ENCODE assay signal across 10 mouse cellular contexts in genomic region chr5:139547421-139547931, GRCm38 (mm10). TPM values are rescaled to one million over a fixed set of nuclear protein-coding genes. Genes with fewer than 3 reads are reported as not detected.
A peak's percentile ranks its signal among the peaks of the same experiment; 100 is the strongest.
DNase-seq lines count a peak whose midpoint lies in the region; ATAC-seq lines count a peak whose summit lies in the region.
"Had no signal": no experiment of that assay in that cellular context is flagged by ENCODE, and none has a peak within 500 bp of the region (broad histone marks: within the 10 kb centered on the region; RNA-seq: fewer than 3 reads in every experiment).

No protein-coding gene starts in this region.

- DNase-seq in kidney, postnatal 36 days, result no peak
- peak; percentile 60 for DNase-seq in embryo, embryonic 11 days
- DNase-seq in hindbrain, embryonic 14.5 days (ENCODE audit: low spot score), result no peak
- DNase-seq in spleen, adult 18-20 months, result no peak
- DNase-seq in layer of hippocampus, postnatal 10 days (ENCODE audit: low spot score in 2 of 2), result no peak
- DNase-seq: gastrocnemius, adult 2 months; layer of hippocampus, postnatal 36 days had no signal

- peaks cover 11% of the 10 kb centered on the region; the same call in 1 of the 2 replicates for H3K4me1 ChIP-seq in kidney, embryonic 16.5 days (ENCODE audit: insufficient read depth, low read length)
- H3K4me1 ChIP-seq in hindbrain, embryonic 14.5 days (replicated peaks; ENCODE audit: control insufficient read depth, insufficient read depth, low read length), result peaks cover 19% of the 10 kb centered on the region
- peaks cover 75% of the 10 kb centered on the region for H3K4me1 ChIP-seq in neural tube, embryonic 13.5 days (replicated peaks)

- peak overlapping the region; percentile 58 for H3K4me2 ChIP-seq in kidney, embryonic 16.5 days (replicated peaks; ENCODE audit: low read depth, low read length)
- H3K4me2 ChIP-seq in hindbrain, embryonic 14.5 days (replicated peaks), result peak overlapping the region; percentile 64
- H3K4me2 ChIP-seq in neural tube, embryonic 13.5 days, result peak overlapping the region; percentile 71

- H3K36me3 ChIP-seq in kidney, embryonic 16.5 days (ENCODE audit: insufficient read depth, low read length), result no peaks in the 10 kb centered on the region
- no peaks in the 10 kb centered on the region; the same call in 1 of the 2 replicates for H3K36me3 ChIP-seq in hindbrain, embryonic 14.5 days (replicated peaks; ENCODE audit: control insufficient read depth, insufficient read depth)
- H3K36me3 ChIP-seq in neural tube, embryonic 13.5 days, result no peaks in the 10 kb centered on the region

- H3K27ac ChIP-seq in kidney, embryonic 16.5 days (ENCODE audit: low read length), result peak overlapping the region; percentile 84
- H3K27ac ChIP-seq in hindbrain, embryonic 14.5 days, result peak overlapping the region; percentile 90
- H3K27ac ChIP-seq in neural tube, embryonic 13.5 days (replicated peaks), result peak overlapping the region; percentile 97
- H3K27ac ChIP-seq: gastrocnemius, adult 2 months; macrophage had no signal

- WGBS in kidney, embryonic 16.5 days, result 1% methylated on average over 41 of the region's 49 CpGs
- WGBS in hindbrain, embryonic 14.5 days, result under 1% methylated on average over 49 of the region's 49 CpGs
- under 1% methylated on average over 49 of the region's 49 CpGs for WGBS in neural tube, embryonic 13.5 days

- H3K4me3 ChIP-seq in kidney, embryonic 16.5 days (ENCODE audit: low read length), result peak overlapping the region; percentile 60
- H3K4me3 ChIP-seq in hindbrain, embryonic 14.5 days (replicated peaks; ENCODE audit: low read length), result peak overlapping the region; percentile 40
- H3K4me3 ChIP-seq in neural tube, embryonic 13.5 days, result peak overlapping the region; percentile 63
- H3K4me3 ChIP-seq: gastrocnemius, adult 2 months had no signal

- no peak for ATAC-seq in kidney, embryonic 16.5 days (ENCODE audit: low FRiP score, low TSS enrichment)
- ATAC-seq in hindbrain, embryonic 14.5 days (ENCODE audit: low FRiP score), result no peak
- ATAC-seq in neural tube, embryonic 13.5 days (ENCODE audit: low read depth), result no peak

- H3K27me3 ChIP-seq in kidney, embryonic 16.5 days (ENCODE audit: insufficient read depth, low read length), result peaks cover 90% of the 10 kb centered on the region
- H3K27me3 ChIP-seq in hindbrain, embryonic 14.5 days (ENCODE audit: control insufficient read depth, insufficient read depth, low read length), result peaks cover 70% of the 10 kb centered on the region
- peaks cover 82% of the 10 kb centered on the region for H3K27me3 ChIP-seq in neural tube, embryonic 13.5 days

- peak overlapping the region; percentile 80 for H3K9ac ChIP-seq in kidney, embryonic 16.5 days (replicated peaks; ENCODE audit: low read length)
- peak overlapping the region; percentile 80 for H3K9ac ChIP-seq in hindbrain, embryonic 14.5 days
- peak overlapping the region; percentile 90 for H3K9ac ChIP-seq in neural tube, embryonic 13.5 days

- no peaks in the 10 kb centered on the region for H3K9me3 ChIP-seq in kidney, embryonic 16.5 days (ENCODE audit: low read length)
- H3K9me3 ChIP-seq in hindbrain, embryonic 14.5 days (ENCODE audit: control insufficient read depth, low read length), result no peaks in the 10 kb centered on the region
- H3K9me3 ChIP-seq in neural tube, embryonic 13.5 days, result no peaks in the 10 kb centered on the region

RNA-seq across cellular contexts. Expression of gene Uncx, which starts 4.2 kb away (rescaled TPM):
- polyA plus RNA-seq in kidney, embryonic 16.5 days (2015; fragmentation: Nextera tagmentation; extraction: Ambion mirVana), result 52.8 and 65.4 TPM in 2 replicates
- 25.4 and 31.0 TPM in 2 replicates for polyA plus RNA-seq in hindbrain, embryonic 14.5 days (2014; fragmentation: Nextera tagmentation; extraction: Ambion mirVana)
- polyA plus RNA-seq in neural tube, embryonic 13.5 days (2015; fragmentation: Nextera tagmentation; extraction: Ambion mirVana), result 43.3 and 46.4 TPM in 2 replicates
- under 1 TPM in 1 of 2 experiments, not detected in 1; 0.13 TPM for total RNA-seq in layer of hippocampus, postnatal 10 days (2021)
- total RNA-seq: gastrocnemius, adult 2 months had no signal
- polyA plus RNA-seq: macrophage had no signal
